9 mouse cellular contexts compared by ENCODE assay signal in the genomic region with DNA sequence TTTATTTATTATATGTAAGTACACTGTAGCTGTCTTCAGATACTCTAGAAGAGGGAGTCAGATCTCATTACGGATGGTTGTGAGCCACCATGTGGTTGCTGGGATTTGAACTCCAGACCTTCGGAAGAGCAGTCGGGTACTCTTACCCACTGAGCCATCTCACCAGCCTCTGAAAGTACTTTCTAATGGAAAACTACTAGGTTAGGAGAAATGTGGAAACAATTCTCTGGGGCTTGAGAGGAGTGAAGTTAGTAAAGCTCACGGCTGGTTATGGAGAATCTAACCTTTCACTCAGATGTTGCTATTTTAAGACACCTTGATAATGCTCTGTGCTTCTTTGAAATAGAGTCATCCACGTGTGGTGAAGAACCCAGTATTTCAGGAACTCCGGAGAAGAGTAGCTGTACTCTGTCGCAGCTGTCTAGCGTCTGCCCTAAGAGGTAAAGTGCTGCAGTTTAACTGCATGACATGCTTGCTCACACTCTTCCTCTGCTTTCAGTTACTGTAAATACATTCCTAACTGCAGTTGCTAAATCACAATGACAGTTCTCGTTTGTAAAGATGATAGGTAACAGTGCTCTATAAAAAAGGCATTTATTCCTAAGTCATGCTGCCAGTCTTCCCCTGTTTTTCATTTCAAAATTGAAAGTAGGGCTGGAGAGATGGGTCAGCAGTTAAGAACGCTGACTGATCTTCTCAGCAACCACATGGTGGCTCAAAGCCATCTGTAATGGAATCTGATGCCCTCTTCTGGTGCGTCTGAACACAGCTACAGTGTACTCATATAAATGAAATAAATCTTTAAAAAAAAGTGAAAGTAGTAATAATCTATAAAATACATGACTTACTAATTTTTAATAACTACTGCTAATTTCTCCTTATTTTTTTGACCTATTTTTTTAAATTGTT. TPM values are rescaled to one million over a fixed set of nuclear protein-coding genes. Genes with fewer than 3 reads are reported as not detected.
DNase-seq lines count a peak whose midpoint lies in the region.
"Had no signal": no experiment of that assay in that cellular context is flagged by ENCODE, and none has a peak within 500 bp of the region (broad histone marks: within the 10 kb centered on the region; RNA-seq: fewer than 3 reads in every experiment).

No protein-coding gene starts in this region.

- peak; percentile 13 to 15 for DNase-seq in heart, adult 18-20 months
- no peak for DNase-seq in heart, adult 11 months
- peak; percentile 11 for DNase-seq in lung, postnatal 10 days
- DNase-seq in lung, adult 18-20 months, result no peak
- peak; percentile 28 for DNase-seq in brain, adult 2 months (ENCODE audit: low read depth, low spot score)
- DNase-seq in naive thymus-derived CD4-positive, alpha-beta T cell, adult 2 months (ENCODE audit: low read depth), result peak; percentile 8
- DNase-seq in spleen, adult 12 weeks (ENCODE audit: low spot score), result no peak
- DNase-seq in left cerebral cortex, adult 8-10 months (ENCODE audit: low spot score in 2 of 2), result no peak
- DNase-seq: gastrocnemius, postnatal 36 days had no signal

RNA-seq across cellular contexts. Expression of a gene that starts 18.8 kb away (rescaled TPM):
- 10 to 100 TPM; 10.4 to 14.2 TPM for total RNA-seq in heart, adult 18-20 months (2021)
- 10 to 100 TPM; 17.6 to 20.8 (median 20.1) TPM for total RNA-seq in left cerebral cortex, adult 8-10 months (2022)

RNA-seq across cellular contexts. Expression of a gene that starts 41.3 kb away (rescaled TPM):
- 1 to 10 TPM; 6.4 to 9.4 TPM for total RNA-seq in heart, adult 18-20 months (2021)
- 10 to 100 TPM; 15.2 to 16.7 (median 15.8) TPM for total RNA-seq in left cerebral cortex, adult 8-10 months (2022)

Comparison
In these comparisons a context has a peak if more than half of its experiments do, and no peak if none do; other contexts are left out.
1. DNase-seq: peak in heart, adult 18-20 months (2 of 2), lung, postnatal 10 days (single experiment), brain, adult 2 months (single experiment) and naive thymus-derived CD4-positive, alpha-beta T cell, adult 2 months (single experiment); none in heart, adult 11 months (single experiment), lung, adult 18-20 months (0 of 2), spleen, adult 12 weeks (single experiment) and left cerebral cortex, adult 8-10 months (0 of 2).